Mouse (Mus musculus) kidney, postnatal 0 days (tissue): Measurements from ENCODE around the gene Pik3r1. TPM values are rescaled to one million over a fixed set of nuclear protein-coding genes. Genes with fewer than 3 reads are reported as not detected.

Experiments
- ATAC-seq: fragments of 200-750 bp; cut with Nextera tagmentation; replicated peaks from 2 replicates; pipeline ENCODE4 v1.8.0; 2017; ENCODE audit warnings: low read depth, moderate number of reproducible peaks, moderate TSS enrichment, moderate library complexity; ENCODE audit not compliant: low FRiP score
- DNase-seq: peaks from one replicate; pipeline ENCODE4 v3.0.0-alpha.2; 2016; ENCODE audit warnings: low spot score
- H3K27ac ChIP-seq: fragments of 300-500 bp; sonication (generic); 2 replicates; pipeline ENCODE4 v1.5.1; 2014; ENCODE audit warnings: mild to moderate bottlenecking
- H3K27me3 ChIP-seq: fragments of 300-500 bp; sonication (generic); 2 replicates; pipeline ENCODE4 v1.6.1; 2014; ENCODE audit warnings: low read length, mixed read lengths; ENCODE audit not compliant: insufficient read depth
- H3K36me3 ChIP-seq: fragments of 300-500 bp; sonication (generic); 2 replicates; pipeline ENCODE4 v1.6.1; 2014; ENCODE audit warnings: low read length, mixed read lengths; ENCODE audit not compliant: insufficient read depth
- H3K4me1 ChIP-seq: fragments of 300-500 bp; sonication (generic); replicated peaks from 2 replicates; pipeline ENCODE4 v1.6.1; 2014; ENCODE audit warnings: antibody characterized with exemption, low read length, mixed read lengths; ENCODE audit not compliant: insufficient read depth
- H3K4me2 ChIP-seq: fragments of 300-500 bp; sonication (generic); 2 replicates; pipeline ENCODE4 v1.6.1; 2014; ENCODE audit warnings: mild to moderate bottlenecking, low read length, moderate library complexity, mixed read lengths
- H3K4me3 ChIP-seq: fragments of 300-500 bp; sonication (generic); replicated peaks from 2 replicates; pipeline ENCODE4 v1.5.1; 2014; ENCODE audit warnings: low read depth, low read length
- H3K9ac ChIP-seq: fragments of 300-500 bp; sonication (generic); 2 replicates; pipeline ENCODE4 v1.6.1; 2014; ENCODE audit warnings: low read depth, low read length
- H3K9me3 ChIP-seq: fragments of 300-500 bp; sonication (generic); replicated peaks from 2 replicates; pipeline ENCODE4 v1.6.1; 2016; ENCODE audit warnings: low read length, inconsistent platforms, mixed read lengths
- CTCF ChIP-seq: IDR thresholded peaks from 2 replicates; pipeline ENCODE4 v1.5.1; 2016; ENCODE audit warnings: antibody characterized with exemption, low read depth, mild to moderate bottlenecking, moderate library complexity
- WGBS: fragments of 180-500 bp; shearing (Covaris S2); extraction: QIAGEN DNeasy Blood & Tissue Kit; methylation state at CpG from one replicate; pipeline ENCODE4 v1.1.7; 2014; 5-methylcytosine and 5-hydroxymethylcytosine counted together
- polyA plus RNA-seq: library from polyadenylated mRNA; unstranded; fragments of >200 nt; fragmentation: Nextera tagmentation; extraction: Ambion mirVana; gene quantifications from 2 replicates; pipeline ENCODE4 v1.2.1, GENCODE M21; 2015

The Pik3r1 gene
- polyA plus RNA-seq, 1 experiment from 2014 or later: 30.3 TPM

- peak overlapping the region; percentile 61 for H3K4me3 ChIP-seq
- H3K27me3 ChIP-seq: no peaks in the 10 kb centered on the region
- peak overlapping the region; percentile 69 for H3K9ac ChIP-seq
- TF ChIP-seq CTCF: no peak
- peak overlapping the region; percentile 76 for H3K4me2 ChIP-seq
- H3K36me3 ChIP-seq: no peaks in the 10 kb centered on the region
- H3K9me3 ChIP-seq: no peaks in the 10 kb centered on the region
- H3K27ac ChIP-seq: peak overlapping the region; percentile 82
- WGBS: 1% methylated on average over 48 of the region's 48 CpGs
- ATAC-seq: peak; percentile 68
- H3K4me1 ChIP-seq: peaks cover 37% of the 10 kb centered on the region
- DNase-seq: peak; percentile 76
Observed at GRCm38 (mm10) chr13:101694496-101695251, 73.3 kb downstream of the Pik3r1 start.

- Histone ChIP-seq H3K4me1 (peaks cover 37% of the 10 kb centered on the region), H3K27ac (peak overlapping the region; percentile 82), H3K9me3 (no peaks in the 10 kb centered on the region), H3K9ac (peak overlapping the region; percentile 69), H3K36me3 (no peaks in the 10 kb centered on the region), H3K4me3 (peak overlapping the region; percentile 61), H3K4me2 (peak overlapping the region; percentile 76), H3K27me3 (no peaks in the 10 kb centered on the region)
- DNase-seq (peak; percentile 77), ATAC-seq (peak; percentile 25; the same call in 1 of the 2 replicates)
- 3% methylated on average over 12 of the region's 12 CpGs for WGBS
- TF ChIP-seq CTCF: peak; percentile 46; the same call in 1 of the 2 replicates
Observed at GRCm38 (mm10) chr13:101693967-101694495, 74.0 kb downstream of the Pik3r1 start.

- peak overlapping the region; percentile 61 for H3K4me3 ChIP-seq
- DNase-seq: no peak
- H3K36me3 ChIP-seq: no peaks in the 10 kb centered on the region; the same call in 1 of the 2 replicates
- H3K4me2 ChIP-seq: peak overlapping the region; percentile 76
- WGBS: 39% methylated on average over 7 of the region's 7 CpGs
- no peak for TF ChIP-seq CTCF
- peaks cover 37% of the 10 kb centered on the region for H3K4me1 ChIP-seq
- H3K27ac ChIP-seq: peak overlapping the region; percentile 82
- ATAC-seq: no peak
- no peaks in the 10 kb centered on the region for H3K9me3 ChIP-seq
- no peaks in the 10 kb centered on the region for H3K27me3 ChIP-seq
- H3K9ac ChIP-seq: peak overlapping the region; percentile 69; the same call in 1 of the 2 replicates
Observed at GRCm38 (mm10) chr13:101692866-101693691, 74.9 kb downstream of the Pik3r1 start.

- H3K9ac ChIP-seq: peak overlapping the region; percentile 42; the same call in 1 of the 2 replicates
- no peaks in the 10 kb centered on the region for H3K27me3 ChIP-seq
- H3K4me2 ChIP-seq: peak overlapping the region; percentile 76
- peaks cover 30% of the 10 kb centered on the region for H3K4me1 ChIP-seq
- ATAC-seq (no peak), DNase-seq (peak; percentile 59)
- peak overlapping the region; percentile 52 for H3K27ac ChIP-seq
- TF ChIP-seq CTCF: no peak
- H3K4me3 ChIP-seq: peak overlapping the region; percentile 61
- WGBS: 17% methylated on average over 17 of the region's 17 CpGs
- peaks cover 6% of the 10 kb centered on the region for H3K36me3 ChIP-seq
- H3K9me3 ChIP-seq: no peaks in the 10 kb centered on the region
Observed at GRCm38 (mm10) chr13:101692239-101692784, 75.7 kb downstream of the Pik3r1 start.

GRCm38 (mm10) chr13:101691669-101692068 is 76.3 kb downstream of the Pik3r1 start:
- Histone ChIP-seq H3K27me3 (no peaks in the 10 kb centered on the region), H3K4me2 (peak overlapping the region; percentile 76), H3K9me3 (no peaks in the 10 kb centered on the region), H3K4me1 (peaks cover 26% of the 10 kb centered on the region), H3K4me3 (peak overlapping the region; percentile 61), H3K9ac (peak overlapping the region; percentile 2; the same call in 1 of the 2 replicates), H3K36me3 (peaks cover 12% of the 10 kb centered on the region), H3K27ac (peak overlapping the region; percentile 15; the same call in 1 of the 2 replicates)
- TF ChIP-seq CTCF: no peak
- 41% methylated on average over 6 of the region's 6 CpGs for WGBS
- DNase-seq (no peak), ATAC-seq (no peak)
